Comparison of ENCODE assay signal across 19 mouse cellular contexts in the genomic region with DNA sequence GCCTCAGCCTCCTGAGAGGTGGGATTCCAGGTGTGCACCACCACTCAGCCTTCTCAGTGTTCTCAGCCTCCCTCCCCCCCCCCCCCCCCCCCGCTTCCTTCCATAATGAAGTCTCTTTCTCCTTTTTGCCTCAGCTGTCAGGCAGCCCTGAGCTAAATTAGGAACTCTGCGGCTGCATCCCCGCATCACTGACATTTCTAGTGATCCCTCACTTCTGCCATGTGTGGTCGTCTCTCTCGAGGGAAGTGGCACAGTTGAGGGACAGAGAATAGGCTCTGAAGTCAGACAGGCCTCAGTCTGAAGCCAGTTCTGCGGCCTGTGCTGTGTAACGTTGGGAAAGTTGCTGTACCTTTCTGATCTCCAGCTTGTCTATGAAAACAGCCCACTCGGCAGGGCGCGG. TPM values are rescaled to one million over a fixed set of nuclear protein-coding genes. Genes with fewer than 3 reads are reported as not detected.
DNase-seq lines count a peak whose midpoint lies in the region; ATAC-seq and TF ChIP-seq lines count a peak whose summit lies in the region.
"Had no signal": no experiment of that assay in that cellular context is flagged by ENCODE, and none has a peak within 500 bp of the region (broad histone marks: within the 10 kb centered on the region; RNA-seq: fewer than 3 reads in every experiment).

No protein-coding gene starts in this region.

- TF ChIP-seq EP300 in CH12.LX (IDR thresholded peaks at IDR 0.05; ENCODE audit: low read length): no peak

- no peak overlapping the region for H3K4me2 ChIP-seq in midbrain, embryonic 11.5 days
- H3K4me2 ChIP-seq in midbrain, embryonic 16.5 days (ENCODE audit: low read length): no peak overlapping the region
- no peak overlapping the region for H3K4me2 ChIP-seq in CH12.LX (ENCODE audit: insufficient read depth, low read depth, poor library complexity, severe bottlenecking)
- H3K4me2 ChIP-seq: embryonic facial prominence, embryonic 12.5 days; forebrain, embryonic 13.5 days; forebrain, embryonic 15.5 days had no signal

- H3K4me3 ChIP-seq in midbrain, embryonic 11.5 days (ENCODE audit: low read depth, low read length): no peak overlapping the region
- no peak overlapping the region for H3K4me3 ChIP-seq in midbrain, embryonic 16.5 days (ENCODE audit: low read depth, low read length)
- H3K4me3 ChIP-seq in CH12.LX (replicated peaks in 1 of 3; ENCODE audit: low read depth in 2 of 3, low read length in 2 of 3, poor library complexity in 1 of 3): no peak overlapping the region
- H3K4me3 ChIP-seq: embryonic facial prominence, embryonic 10.5 days; embryonic facial prominence, embryonic 12.5 days; forebrain, embryonic 13.5 days; forebrain, embryonic 15.5 days had no signal

- in situ Hi-C loops in CH12.LX (cut with MboI; ENCODE audit: low pct_ligation_motif_present, low pct_unique_long_range_greater_than_20kb, low sequenced_read_pairs): loop anchor here (5.0 kb wide), 1 partner anchor 37 kb away; no protein-coding TSS in a partner anchor

- DNase-seq in frontal cortex, postnatal 36 days (ENCODE audit: low spot score in 2 of 2): no peak
- DNase-seq in midbrain, embryonic 11.5 days (ENCODE audit: low spot score, missing footprints): peak; percentile 33
- DNase-seq in CH12.LX (ENCODE audit: extremely low read depth): no peak
- DNase-seq in splenic B cell, adult 2 months (ENCODE audit: low read depth, low spot score): peak; percentile 32
- DNase-seq: adrenal gland, adult 8-10 months; adrenal gland, postnatal 14 days; B cell, adult 2 months; cerebellum, adult 11-12 months; cerebellum, adult 2 months; cerebellum, adult 9-10 months; cerebellum, postnatal 10 days; cerebellum, postnatal 25 days had no signal

- no peak overlapping the region for H3K27ac ChIP-seq in midbrain, embryonic 11.5 days (ENCODE audit: low read depth, low read length)
- no peak overlapping the region for H3K27ac ChIP-seq in midbrain, embryonic 16.5 days (ENCODE audit: low read length)
- H3K27ac ChIP-seq in CH12.LX (ENCODE audit: insufficient read depth, low read depth): no peak overlapping the region
- H3K27ac ChIP-seq: embryonic facial prominence, embryonic 10.5 days; embryonic facial prominence, embryonic 12.5 days; forebrain, embryonic 13.5 days; forebrain, embryonic 15.5 days had no signal

- TF ChIP-seq CTCF in CH12.LX (conservative IDR thresholded peaks at IDR 0.05 in 1 of 2, IDR thresholded peaks at IDR 0.05 in 1 of 2; ENCODE audit: low read depth in 2 of 2, low read length in 2 of 2): no peak

- no peaks in the 10 kb centered on the region for H3K9me3 ChIP-seq in midbrain, embryonic 11.5 days (ENCODE audit: control insufficient read depth, low read length)
- no peaks in the 10 kb centered on the region for H3K9me3 ChIP-seq in midbrain, embryonic 16.5 days (replicated peaks; ENCODE audit: control insufficient read depth, low read length, poor library complexity, severe bottlenecking)
- H3K9me3 ChIP-seq in CH12.LX (replicated peaks; ENCODE audit: low read length): no peaks in the 10 kb centered on the region
- H3K9me3 ChIP-seq: embryonic facial prominence, embryonic 10.5 days; embryonic facial prominence, embryonic 12.5 days; forebrain, embryonic 13.5 days; forebrain, embryonic 15.5 days had no signal

- TF ChIP-seq RAD21 in CH12.LX (IDR thresholded peaks at IDR 0.05; ENCODE audit: low read depth, low read length): no peak

- no peaks in the 10 kb centered on the region for H3K27me3 ChIP-seq in midbrain, embryonic 11.5 days (ENCODE audit: control insufficient read depth, insufficient read depth, low read length)
- no peaks in the 10 kb centered on the region for H3K27me3 ChIP-seq in midbrain, embryonic 16.5 days (ENCODE audit: control insufficient read depth, insufficient read depth, low read depth, low read length)
- H3K27me3 ChIP-seq in CH12.LX (replicated peaks): no peaks in the 10 kb centered on the region
- H3K27me3 ChIP-seq in splenic B cell, adult 2 months (ENCODE audit: control insufficient read depth, insufficient read depth, low read length, poor library complexity, severe bottlenecking): no peaks in the 10 kb centered on the region
- H3K27me3 ChIP-seq: embryonic facial prominence, embryonic 12.5 days; forebrain, embryonic 13.5 days; forebrain, embryonic 15.5 days had no signal

- 0 out of 2 replicates have a peak, but pooled peaks have one; percentile 6 for ATAC-seq in frontal cortex, adult (ENCODE audit: low TSS enrichment)
- no peak for ATAC-seq in midbrain, embryonic 11.5 days (ENCODE audit: low FRiP score)
- ATAC-seq in midbrain, embryonic 16.5 days: no peak
- no peak for ATAC-seq in activated CD4-positive, CD25-positive, alpha-beta regulatory T cell, adult 4 months
- ATAC-seq: forebrain, embryonic 13.5 days; forebrain, embryonic 15.5 days had no signal

- 88% methylated on average over 9 of the region's 10 CpGs for WGBS in midbrain, embryonic 11.5 days
- 75% methylated on average over 9 of the region's 10 CpGs for WGBS in midbrain, embryonic 16.5 days

- H3K4me1 ChIP-seq in midbrain, embryonic 11.5 days (ENCODE audit: control insufficient read depth, insufficient read depth, low read length): no peaks in the 10 kb centered on the region
- no peaks in the 10 kb centered on the region for H3K4me1 ChIP-seq in midbrain, embryonic 16.5 days (ENCODE audit: control insufficient read depth, insufficient read depth, low read length)
- peaks cover 42 to 97% of the 10 kb centered on the region in 2 experiments for H3K4me1 ChIP-seq in CH12.LX (ENCODE audit: control insufficient read depth in 1 of 2, insufficient read depth in 2 of 2)
- H3K4me1 ChIP-seq: forebrain, embryonic 15.5 days had no signal

- peaks cover 8% of the 10 kb centered on the region for H3K79me2 ChIP-seq in CH12.LX (replicated peaks; ENCODE audit: control insufficient read depth, extremely low read depth, insufficient read depth, poor library complexity, severe bottlenecking)

- H3K36me3 ChIP-seq in midbrain, embryonic 11.5 days (ENCODE audit: control insufficient read depth, insufficient read depth, low read length): no peaks in the 10 kb centered on the region
- H3K36me3 ChIP-seq in midbrain, embryonic 16.5 days (ENCODE audit: control insufficient read depth, insufficient read depth, low read length): peaks cover 3% of the 10 kb centered on the region; the same call in 1 of the 2 replicates
- peaks cover 62 to 78% of the 10 kb centered on the region in 2 experiments for H3K36me3 ChIP-seq in CH12.LX (replicated peaks in 1 of 2; ENCODE audit: control insufficient read depth in 1 of 2, insufficient read depth in 1 of 2, low read length in 1 of 2)
- peaks cover 5% of the 10 kb centered on the region for H3K36me3 ChIP-seq in splenic B cell, adult 2 months (ENCODE audit: control insufficient read depth, insufficient read depth, low read length, poor library complexity, severe bottlenecking)
- H3K36me3 ChIP-seq: embryonic facial prominence, embryonic 10.5 days; embryonic facial prominence, embryonic 12.5 days; forebrain, embryonic 15.5 days had no signal

- H3K9ac ChIP-seq in midbrain, embryonic 11.5 days (ENCODE audit: low read length): no peak overlapping the region
- H3K9ac ChIP-seq in midbrain, embryonic 16.5 days (ENCODE audit: low read depth, low read length): no peak overlapping the region
- H3K9ac ChIP-seq in CH12.LX (ENCODE audit: insufficient read depth, low read depth): no peak overlapping the region
- H3K9ac ChIP-seq: embryonic facial prominence, embryonic 12.5 days; forebrain, embryonic 13.5 days; forebrain, embryonic 15.5 days had no signal

- dilution Hi-C loops in CH12.LX (cut with MboI; ENCODE audit: extremely low pct_ligation_motif_present, extremely low pct_unique_long_range_greater_than_20kb, low sequenced_read_pairs): no loop called here

- no peak for TF ChIP-seq POLR2A in CH12.LX (IDR thresholded peaks at IDR 0.05; ENCODE audit: low read depth, low read length)

TF ChIP-seq in CH12.LX, 34 proteins besides CTCF, POLR2A, EP300 and RAD21:
- TF ChIP-seq USF2 (conservative IDR thresholded peaks at IDR 0.05; ENCODE audit: low read depth, low read length): no peak
- peak; percentile 19; the same call in 1 of the 2 replicates for TF ChIP-seq MEF2A (IDR thresholded peaks at IDR 0.05; ENCODE audit: borderline replicate concordance, low read depth, low read length)
TF ChIP-seq in CH12.LX: peak in this region for 1.

RNA-seq across cellular contexts. Expression of a gene that starts 14.0 kb away (rescaled TPM):
- polyA plus RNA-seq in midbrain, embryonic 11.5 days (2014; fragmentation: Nextera tagmentation; extraction: Ambion mirVana): 0.46 and 0.99 TPM in 2 replicates
- 0.81 and 0.95 TPM in 2 replicates for polyA plus RNA-seq in midbrain, embryonic 16.5 days (2015; fragmentation: Nextera tagmentation; extraction: Ambion mirVana)
- total RNA-seq in CH12.LX (2012; rRNA removed): 24.4 and 26.5 TPM in 2 replicates
- total RNA-seq in CH12.LX (2014; rRNA removed): 11.6 and 13.8 TPM in 2 replicates
- polyA plus RNA-seq in CH12.LX (2012; ENCODE audit: insufficient read length, low read depth): 26.0 and 35.4 TPM in 2 replicates
- 10 to 100 TPM; 26.7 to 31.2 TPM for polyA plus RNA-seq in activated CD4-positive, CD25-positive, alpha-beta regulatory T cell, adult 4 months (2017; shearing (Covaris generic))

RNA-seq across cellular contexts. Expression of a gene that starts 52.0 kb away (rescaled TPM):
- polyA plus RNA-seq in midbrain, embryonic 11.5 days (2014; fragmentation: Nextera tagmentation; extraction: Ambion mirVana): 2.2 TPM in 2 replicates
- polyA plus RNA-seq in midbrain, embryonic 16.5 days (2015; fragmentation: Nextera tagmentation; extraction: Ambion mirVana): 7.4 and 8.2 TPM in 2 replicates
- 71.4 and 129 TPM in 2 replicates for total RNA-seq in CH12.LX (2012; rRNA removed)
- 23.3 and 24.6 TPM in 2 replicates for total RNA-seq in CH12.LX (2014; rRNA removed)
- 152 and 223 TPM in 2 replicates for polyA plus RNA-seq in CH12.LX (2012; ENCODE audit: insufficient read length, low read depth)
- 100 to 1,000 TPM in 1 of 2 experiments, 10 to 100 TPM in 1; 79.7 to 108 TPM for polyA plus RNA-seq in activated CD4-positive, CD25-positive, alpha-beta regulatory T cell, adult 4 months (2017; shearing (Covaris generic))

Comparison
In these comparisons a context has a peak if more than half of its experiments do, and no peak if none do; other contexts are left out.
1. DNase-seq: peak in midbrain, embryonic 11.5 days (single experiment) and splenic B cell, adult 2 months (single experiment); none in frontal cortex, postnatal 36 days (0 of 2) and CH12.LX (single experiment).
2. RNA of a gene that starts 14.0 kb away (polyA plus RNA-seq): 26.0 to 35.4 TPM in CH12.LX and 26.7 to 31.2 TPM in activated CD4-positive, CD25-positive, alpha-beta regulatory T cell, adult 4 months; 0.81 to 0.95 TPM in midbrain, embryonic 16.5 days and 0.46 to 0.99 TPM in midbrain, embryonic 11.5 days; every median in the first group is over 10 times any median in the second.